Mouse (Mus musculus) brain, embryonic 14.5 days (tissue): ENCODE results near the gene Gm44973. TPM values are rescaled to one million over a fixed set of nuclear protein-coding genes. Genes with fewer than 3 reads are reported as not detected.
"Not testable (repeated sequence)": the region's sequence is repeated elsewhere in the genome, so short reads cannot be mapped to it uniquely, and the experiment has no call there.

ENCODE experiments used
- DNase-seq: peaks from one replicate; pipeline ENCODE4 v3.0.0-alpha.2; 2011; ENCODE audit warnings: low read depth
- CTCF ChIP-seq: fragments of 200-500 bp; IDR thresholded peaks from 2 replicates; pipeline ENCODE4 v1.5.1; 2012; ENCODE audit warnings: inconsistent platforms, mild to moderate bottlenecking, moderate library complexity, borderline replicate concordance; ENCODE audit not compliant: insufficient read depth, insufficient read length; ENCODE audit errors: extremely low read depth
- POLR2A ChIP-seq: fragments of 200-500 bp; IDR thresholded peaks from 2 replicates; pipeline ENCODE4 v1.6.1; 2012; ENCODE audit warnings: mild to moderate bottlenecking, inconsistent platforms, borderline replicate concordance; ENCODE audit not compliant: poor library complexity, insufficient read depth, insufficient read length, severe bottlenecking; ENCODE audit errors: extremely low read depth
- polyA plus RNA-seq: library from polyadenylated mRNA; depleted of rRNA; stranded (reverse); fragments of >200 nt; gene quantifications from 2 replicates; pipeline ENCODE4 v1.2.3, GENCODE M21; 2012

Gene Gm44973
- polyA plus RNA-seq, 1 experiment = not detected

DNA sequence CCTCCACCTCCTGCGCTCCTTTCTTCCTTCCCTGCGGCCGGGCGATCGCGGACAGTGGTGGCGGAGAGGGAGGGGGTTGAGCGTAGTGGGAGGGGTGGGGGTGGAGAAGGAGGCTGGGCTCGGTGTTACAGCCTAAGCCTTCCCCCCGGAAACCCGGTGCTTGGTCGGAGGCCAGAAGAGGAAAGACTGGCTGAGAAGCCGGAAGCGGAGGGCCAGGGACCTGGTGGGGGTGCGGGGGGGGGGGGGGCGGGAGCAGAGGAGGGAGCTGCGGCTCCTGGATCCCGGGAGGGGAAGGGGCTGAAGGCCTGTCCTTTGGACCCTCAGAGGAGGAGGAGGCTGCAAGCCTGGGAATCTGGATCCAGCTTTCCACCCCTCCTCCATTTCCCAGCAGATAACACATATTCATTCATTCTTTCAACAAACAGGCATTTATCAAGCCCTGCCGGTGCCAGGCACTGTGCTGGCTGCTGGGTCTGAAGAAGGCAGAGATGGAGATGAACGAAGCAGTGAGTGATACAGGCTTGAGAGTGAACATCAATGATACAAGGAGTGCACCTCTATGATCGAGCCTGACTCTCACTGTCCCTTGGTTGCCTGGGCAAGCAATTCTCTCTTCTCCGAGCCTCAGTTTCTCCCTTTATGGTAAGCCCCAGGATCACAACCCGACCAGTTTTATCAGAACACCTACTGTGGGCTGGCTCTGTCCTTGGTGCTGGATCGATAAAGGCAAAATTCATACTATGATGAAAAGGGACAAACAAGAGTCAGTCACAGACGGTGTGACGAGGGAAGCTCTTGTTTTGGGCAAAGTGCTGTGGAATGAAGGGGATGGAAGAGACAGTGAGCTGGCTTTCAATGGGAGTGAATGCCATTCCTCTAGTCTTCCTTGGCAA is 19.0 kb upstream of the Gm44973 start, which contains the start of gene Zfp579:
Gene Zfp579 (minus strand): TSS at position 156 of the 893 bp plus-strand sequence.
- TF ChIP-seq POLR2A (peak; percentile 77; the same call in 1 of the 2 replicates), CTCF (no peak)

DNA sequence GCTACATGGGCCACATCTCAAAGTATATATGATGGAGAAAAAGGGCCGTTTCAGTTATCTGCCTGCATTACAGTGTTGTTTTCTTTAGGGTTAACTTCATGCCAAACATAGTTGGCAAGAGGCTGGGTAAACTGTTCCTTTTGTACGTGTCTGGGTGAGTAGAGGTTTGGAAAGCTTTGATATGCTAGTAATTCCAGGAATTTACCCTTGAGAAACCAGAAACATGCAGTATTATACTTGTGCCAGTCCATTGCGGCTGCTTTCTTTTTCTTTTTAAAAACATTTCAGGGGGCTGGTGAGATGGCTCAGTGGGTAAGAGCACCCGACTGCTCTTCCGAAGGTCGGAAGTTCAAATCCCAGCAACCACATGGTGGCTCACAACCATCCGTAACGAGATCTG is 18.4 kb upstream of the Gm44973 start:
- TF ChIP-seq CTCF = no peak
- no peak for TF ChIP-seq POLR2A
- no peak for DNase-seq

More for the DNA sequence above, 19.0 kb upstream of the Gm44973 start, which contains the start of gene Zfp579:
- DNase-seq = peak; percentile 97

DNA sequence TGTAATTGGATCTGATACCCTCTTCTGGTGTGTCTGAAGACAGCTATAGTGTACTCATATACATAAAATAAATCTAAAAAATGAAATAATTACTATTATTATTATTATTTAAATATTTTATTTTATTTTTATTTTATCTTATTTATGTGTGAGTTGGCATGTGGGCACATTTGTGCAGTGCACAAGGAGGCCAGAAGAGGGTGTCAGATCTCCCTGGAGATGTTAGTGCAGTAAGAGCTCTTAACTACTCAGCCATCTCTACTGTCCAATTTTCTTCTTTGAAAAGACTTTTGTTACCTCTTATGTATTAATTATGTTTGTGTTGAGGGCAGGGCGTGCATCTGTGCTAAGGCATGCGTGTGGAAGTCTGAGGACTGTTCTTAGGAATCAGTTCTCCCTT is 15.4 kb upstream of the Gm44973 start:
- no peak for DNase-seq
- TF ChIP-seq POLR2A = no peak
- peak; percentile 7; the same call in 1 of the 2 replicates for TF ChIP-seq CTCF

DNA sequence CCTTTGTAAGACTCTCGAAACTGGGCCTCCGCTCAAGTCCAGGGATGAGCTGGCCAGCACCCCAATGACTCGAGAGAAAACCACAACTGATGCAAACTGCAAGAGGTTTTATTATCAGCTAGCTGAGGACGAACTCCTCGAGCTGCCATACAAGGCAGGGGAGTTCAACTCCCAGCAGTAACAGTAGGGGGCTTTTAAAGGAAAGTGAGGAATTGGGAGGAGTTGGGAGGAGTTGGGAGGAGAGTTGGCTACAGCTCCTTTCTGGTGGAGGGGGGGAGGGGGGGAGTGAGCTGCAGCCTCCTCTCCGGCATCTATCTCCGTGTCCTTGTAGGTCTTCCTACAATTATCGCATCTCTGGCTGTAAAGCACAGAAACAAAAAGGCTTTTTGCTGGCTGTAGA is 12.4 kb upstream of the Gm44973 start:
- not testable (repeated sequence) for DNase-seq

DNA sequence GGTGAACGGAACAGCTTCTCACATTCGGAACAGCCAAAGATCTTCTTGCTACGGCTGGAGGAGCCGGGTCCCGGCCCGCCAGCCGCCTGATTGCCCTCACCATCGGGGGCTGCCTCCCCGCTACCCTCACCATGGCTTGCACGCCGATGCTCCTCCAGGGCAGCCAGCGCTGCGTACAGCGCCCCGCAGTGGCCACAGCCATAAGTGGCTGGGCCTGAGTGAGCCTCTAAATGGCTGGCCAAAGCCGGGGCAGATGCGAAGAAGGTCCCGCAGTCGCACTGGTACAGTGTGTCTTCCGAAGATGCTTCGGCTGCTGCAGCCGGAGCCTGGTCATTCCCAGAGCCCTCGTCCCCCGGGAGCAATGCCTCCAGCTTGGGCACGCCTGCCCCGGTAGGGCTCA is 7.1 kb upstream of the Gm44973 start:
- no peak for DNase-seq
- TF ChIP-seq POLR2A (no peak), CTCF (no peak)

DNA sequence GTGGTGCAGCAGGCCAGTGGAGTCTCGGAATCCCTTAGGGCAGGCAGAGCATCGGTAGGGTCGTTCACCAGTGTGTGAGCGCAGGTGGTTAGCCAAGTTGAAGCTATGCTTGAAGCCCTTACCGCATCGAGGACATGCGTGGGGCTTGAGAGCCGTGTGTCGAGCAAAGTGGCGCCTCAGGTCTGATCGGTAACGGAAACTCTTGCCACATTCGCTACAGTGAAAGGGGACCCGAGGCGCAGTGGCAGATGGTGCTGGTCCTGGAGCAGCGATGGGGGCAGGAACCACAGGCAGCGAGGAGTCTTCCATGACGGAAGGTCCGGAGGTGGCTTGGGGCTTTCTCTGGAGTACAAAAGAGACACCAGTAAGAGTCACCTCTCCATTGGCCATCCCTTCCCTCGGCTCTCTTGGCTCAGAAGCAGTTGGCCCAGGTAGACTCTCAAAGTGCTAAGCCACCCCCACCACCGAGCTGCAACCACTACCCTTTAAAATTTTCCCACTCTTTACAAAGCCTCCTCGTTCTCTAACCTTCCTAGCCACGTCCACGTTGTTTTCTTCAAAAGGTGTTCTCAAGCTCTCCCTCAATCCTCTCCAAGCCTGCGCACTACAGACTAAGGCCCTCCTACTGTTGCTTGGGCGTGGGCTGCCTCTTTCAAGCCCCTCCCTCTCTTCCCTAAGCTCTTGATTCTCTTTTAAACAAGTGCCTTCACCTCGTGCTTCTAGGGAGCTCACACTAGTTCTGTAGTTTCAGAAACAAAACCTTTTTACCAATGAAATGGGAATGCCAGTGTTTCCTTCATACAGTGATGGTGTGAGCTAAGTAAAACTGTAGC is 2.4 kb upstream of the Gm44973 start:
- TF ChIP-seq POLR2A (no peak), CTCF (no peak)
- no peak for DNase-seq

DNA sequence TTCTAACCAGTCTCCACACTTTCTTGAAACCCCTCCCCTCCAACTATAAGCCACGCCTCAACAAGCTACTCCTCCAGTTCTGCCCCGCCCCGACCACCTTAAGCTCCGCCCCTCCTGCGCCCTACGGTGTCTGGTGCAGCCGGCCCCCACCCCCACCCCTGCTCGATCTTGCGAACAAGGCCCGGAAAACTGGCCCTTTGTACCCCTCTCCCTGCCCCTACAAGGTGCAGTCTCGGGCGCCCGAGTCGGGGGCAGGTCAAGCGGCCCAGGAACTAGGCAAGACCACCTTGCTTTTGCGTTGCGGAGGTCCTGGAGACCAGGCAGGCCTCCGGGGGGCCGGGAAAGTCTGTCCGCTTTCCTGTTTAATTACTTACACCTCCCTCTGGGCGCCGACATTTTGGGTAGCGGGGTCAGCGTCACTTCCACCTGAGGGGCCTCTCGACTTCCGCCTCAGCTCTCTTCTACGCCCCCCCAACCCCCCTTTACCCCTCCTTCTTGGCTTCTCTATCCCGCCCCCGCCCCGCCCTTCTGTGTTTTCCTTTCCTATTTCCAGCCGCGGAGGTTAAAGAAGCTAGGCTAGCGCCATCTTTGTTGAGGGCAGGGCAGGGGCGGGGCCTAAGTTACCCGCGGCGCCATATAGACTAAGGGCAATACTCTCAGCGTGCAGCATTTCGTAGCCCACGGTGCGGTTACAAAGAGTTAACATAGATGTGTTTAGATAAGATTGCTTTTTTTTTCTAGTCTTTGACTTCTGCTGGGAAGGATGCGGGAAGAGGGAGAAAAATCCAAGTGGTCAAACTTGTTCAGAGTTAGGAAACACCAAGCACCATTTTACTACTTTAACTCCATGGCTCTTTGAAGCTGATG is 812 bp upstream of the Gm44973 start, which contains the start of the genes Zfp524 and Fiz1:
Gene Zfp524 (plus strand): TSS at position 165 of the 867 bp plus-strand sequence.
Gene Fiz1 (minus strand): TSS at position 447 of the 867 bp plus-strand sequence.
- peak; percentile 99 for DNase-seq
- TF ChIP-seq CTCF (no peak), POLR2A (peak; percentile 20; the same call in 1 of the 2 replicates)

DNA sequence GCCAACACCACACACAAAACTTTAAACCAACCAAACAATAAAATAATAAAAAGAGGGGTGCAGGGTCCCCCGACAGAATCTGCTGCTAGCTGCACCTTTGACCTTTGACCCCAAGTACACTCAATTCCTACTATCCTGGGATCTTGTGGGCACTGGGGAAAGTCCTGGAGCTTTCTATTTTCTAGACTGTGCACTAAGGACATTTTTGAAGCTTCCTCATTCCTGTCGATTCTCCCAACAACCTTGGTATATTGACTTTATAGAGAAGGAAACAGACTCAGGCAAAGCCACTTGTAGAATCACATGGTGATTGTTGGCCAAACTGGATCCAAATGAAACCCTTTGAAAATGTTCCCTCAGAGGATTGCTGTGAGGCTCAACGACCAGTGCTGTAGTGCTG is 761 bp downstream of the Gm44973 start:
- no peak for DNase-seq

DNA sequence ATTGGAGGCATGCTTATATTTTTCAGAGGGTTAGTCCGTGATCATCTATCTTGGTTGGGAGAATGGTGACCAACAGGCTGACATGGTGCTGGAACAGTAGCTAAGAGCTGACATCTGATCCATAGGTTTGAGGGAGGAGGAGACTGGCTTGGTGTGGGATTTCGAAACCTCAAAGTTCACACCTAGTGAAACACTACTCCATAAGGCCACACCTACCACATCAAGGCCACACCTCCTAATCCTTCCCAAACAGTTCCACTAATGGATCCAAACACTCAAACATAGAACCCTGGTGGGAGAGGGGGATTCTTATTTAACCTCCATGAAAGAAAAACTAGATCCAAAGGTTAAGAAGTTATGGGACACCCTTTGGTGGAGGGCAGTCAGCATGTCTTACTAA is 1.6 kb downstream of the Gm44973 start:
- no peak for DNase-seq
- TF ChIP-seq CTCF (no peak), POLR2A (no peak)

More for the DNA sequence above, 761 bp downstream of the Gm44973 start:
- TF ChIP-seq CTCF (no peak), POLR2A (no peak)

DNA sequence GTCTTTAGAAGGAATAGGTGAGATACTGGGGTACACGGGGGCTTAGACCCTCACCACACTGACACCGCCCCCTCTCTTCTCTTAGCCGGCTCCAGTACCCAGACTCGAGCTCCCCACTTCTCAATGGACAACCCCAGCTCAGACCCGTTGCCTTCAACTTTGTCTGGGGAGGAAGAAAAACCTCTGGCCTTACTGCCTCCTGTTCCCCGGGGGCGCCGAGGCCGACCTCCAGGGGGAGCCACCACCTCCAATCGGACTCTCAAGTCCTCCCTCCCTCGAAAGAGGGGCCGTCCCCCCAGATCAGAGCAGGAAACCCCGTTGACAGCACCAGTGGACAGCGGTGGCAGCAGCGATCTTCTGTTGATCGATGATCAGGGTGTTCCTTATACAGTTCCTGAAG is 2.1 kb downstream of the Gm44973 start:
- DNase-seq = no peak
- TF ChIP-seq CTCF (peak; percentile 1; the same call in 1 of the 2 replicates), POLR2A (no peak)

DNA sequence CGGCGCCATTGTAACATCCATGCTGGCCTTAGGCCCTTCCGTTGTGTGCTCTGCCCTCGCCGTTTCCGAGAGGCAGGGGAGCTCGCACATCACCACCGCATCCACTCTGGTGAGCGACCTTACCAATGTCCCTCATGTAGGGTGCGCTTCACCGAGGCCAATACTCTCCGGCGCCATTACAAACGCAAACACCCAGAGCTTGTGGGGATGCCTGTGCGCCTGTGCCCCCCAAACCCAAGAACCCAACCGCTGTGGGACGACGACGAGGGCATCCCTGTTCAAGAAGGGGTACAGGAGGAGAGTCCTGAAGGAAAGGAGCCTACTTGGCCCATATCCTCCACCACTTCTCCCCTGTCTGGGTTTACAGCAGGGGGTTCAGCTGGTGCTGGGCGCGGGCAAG is 2.6 kb downstream of the Gm44973 start:
- TF ChIP-seq POLR2A = no peak
- no peak for DNase-seq

DNA sequence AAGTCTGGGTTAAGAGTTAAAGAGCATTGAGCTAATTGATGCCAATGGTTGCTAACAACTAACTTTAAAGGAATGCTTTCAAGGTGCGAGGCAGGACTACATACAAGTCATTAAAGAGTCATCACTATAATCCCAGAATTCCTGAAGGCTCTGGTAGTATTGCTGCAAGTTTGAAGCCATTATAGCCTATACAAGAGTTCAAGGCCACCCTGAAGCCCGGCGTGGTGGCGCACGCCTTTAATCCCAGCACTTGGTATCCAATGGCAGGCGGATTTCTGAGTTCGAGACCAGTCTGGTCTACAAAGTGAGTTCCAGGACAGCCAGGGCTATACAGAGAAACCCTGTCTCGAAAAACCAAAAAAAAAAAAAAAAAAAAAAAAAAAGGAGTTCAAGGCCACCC is 4.3 kb downstream of the Gm44973 start:
- not testable (repeated sequence) for DNase-seq
